Mouse (Mus musculus) urinary bladder, postnatal 0 days (tissue): Measurements from ENCODE around the gene Fam124b. TPM values are rescaled to one million over a fixed set of nuclear protein-coding genes. Genes with fewer than 3 reads are reported as not detected.

ENCODE experiments used
- polyA plus RNA-seq: library from polyadenylated mRNA; unstranded; fragments of >200 nt; fragmentation: Nextera tagmentation; extraction: Ambion mirVana; gene quantifications from 2 replicates; pipeline ENCODE4 v1.2.1, GENCODE M21; 2015

Fam124b gene
- polyA plus RNA-seq: 0.42 and 0.70 TPM in 2 replicates

GRCm38 (mm10) chr1:80218268-80218667 is at the start of gene Fam124b:
Fam124b (minus strand) TSS chr1:80218473.

Other genes with a start within 250 kb of the Fam124b start
- gene Cul3, start 122.0 kb upstream of the Fam124b start, polyA plus RNA-seq: 24.0 and 27.3 TPM in 2 replicates
- gene Gm45261, start 243.0 kb upstream of the Fam124b start, polyA plus RNA-seq: not detected in 2 replicates